ENCODE assay signal across 23 mouse cellular contexts in genomic region chr1:184579475-184579874, GRCm38 (mm10).
DNase-seq lines count a peak whose midpoint lies in the region; ATAC-seq and TF ChIP-seq lines count a peak whose summit lies in the region.
"Had no signal": no experiment of that assay in that cellular context is flagged by ENCODE, and none has a peak within 500 bp of the region (broad histone marks: within the 10 kb centered on the region; RNA-seq: fewer than 3 reads in every experiment).

No protein-coding gene starts in this region.

- H3K4me2 ChIP-seq in kidney, embryonic 16.5 days (replicated peaks; ENCODE audit: low read depth, low read length) = no peak overlapping the region
- H3K4me2 ChIP-seq in lung, embryonic 15.5 days = no peak overlapping the region
- H3K4me2 ChIP-seq: embryonic facial prominence, embryonic 12.5 days; embryonic facial prominence, embryonic 15.5 days; hindbrain, embryonic 12.5 days; hindbrain, embryonic 15.5 days had no signal

- H3K4me1 ChIP-seq in kidney, embryonic 16.5 days (ENCODE audit: insufficient read depth, low read length) = peaks cover under 1% of the 10 kb centered on the region; the same call in 1 of the 2 replicates
- H3K4me1 ChIP-seq in lung, embryonic 15.5 days = peaks cover 5% of the 10 kb centered on the region
- H3K4me1 ChIP-seq: embryonic facial prominence, embryonic 12.5 days; embryonic facial prominence, embryonic 15.5 days; heart, embryonic 10.5 days; hindbrain, embryonic 12.5 days; hindbrain, embryonic 15.5 days had no signal

- 0 out of 2 replicates have a peak, but pooled peaks have one; percentile 12 for ATAC-seq in kidney, embryonic 16.5 days (ENCODE audit: low FRiP score, low TSS enrichment)
- ATAC-seq in lung, embryonic 15.5 days (ENCODE audit: borderline replicate concordance, extremely low read depth, low FRiP score, low TSS enrichment) = 0 out of 2 replicates have a peak, but pooled peaks have one; percentile 39
- ATAC-seq: CD4-positive, CD25-positive, alpha-beta regulatory T cell, adult 4 months; forebrain, embryonic 14.5 days; forebrain, postnatal 0 days had no signal

- H3K9ac ChIP-seq in kidney, embryonic 16.5 days (replicated peaks; ENCODE audit: low read length) = no peak overlapping the region
- no peak overlapping the region for H3K9ac ChIP-seq in lung, embryonic 15.5 days
- H3K9ac ChIP-seq: embryonic facial prominence, embryonic 12.5 days; embryonic facial prominence, embryonic 15.5 days; forebrain, postnatal 0 days; hindbrain, embryonic 12.5 days; hindbrain, embryonic 15.5 days had no signal

- H3K27me3 ChIP-seq in kidney, embryonic 16.5 days (ENCODE audit: insufficient read depth, low read length) = no peaks in the 10 kb centered on the region
- H3K27me3 ChIP-seq in lung, embryonic 15.5 days = no peaks in the 10 kb centered on the region
- H3K27me3 ChIP-seq: embryonic facial prominence, embryonic 12.5 days; embryonic facial prominence, embryonic 15.5 days; hindbrain, embryonic 12.5 days; hindbrain, embryonic 15.5 days had no signal

- no peak for DNase-seq in kidney, adult 8-10 months
- no peak for DNase-seq in lung, postnatal 4 days
- DNase-seq in lung, postnatal 10 days = peak; percentile 23
- DNase-seq in lung, postnatal 25 days (ENCODE audit: low spot score) = no peak
- DNase-seq in gastrocnemius, adult 2 months = no peak
- DNase-seq: adrenal gland, adult 2 months; adrenal gland, postnatal 14 days; cerebellum, adult 11 months; cerebellum, adult 2 months; cerebellum, adult 9-11 months; cerebellum, postnatal 25 days; forebrain, postnatal 0 days; gastrocnemius, postnatal 25 days; heart, adult 2 months had no signal

- H3K9me3 ChIP-seq in kidney, embryonic 16.5 days (ENCODE audit: low read length) = peaks cover 5% of the 10 kb centered on the region
- no peaks in the 10 kb centered on the region for H3K9me3 ChIP-seq in lung, embryonic 15.5 days
- H3K9me3 ChIP-seq: embryonic facial prominence, embryonic 12.5 days; embryonic facial prominence, embryonic 15.5 days; heart, embryonic 10.5 days; hindbrain, embryonic 12.5 days; hindbrain, embryonic 15.5 days had no signal

- 71% methylated on average over 3 of the region's 3 CpGs for WGBS in kidney, embryonic 16.5 days
- WGBS in lung, embryonic 15.5 days = 65% methylated on average over 3 of the region's 3 CpGs

- TF ChIP-seq CTCF in gastrocnemius, adult 2 months (IDR thresholded peaks at IDR 0.05) = no peak

- H3K36me3 ChIP-seq in kidney, embryonic 16.5 days (ENCODE audit: insufficient read depth, low read length) = peaks cover 2% of the 10 kb centered on the region; the same call in 1 of the 2 replicates
- no peaks in the 10 kb centered on the region for H3K36me3 ChIP-seq in lung, embryonic 15.5 days
- H3K36me3 ChIP-seq: embryonic facial prominence, embryonic 12.5 days; embryonic facial prominence, embryonic 15.5 days; heart, embryonic 10.5 days; hindbrain, embryonic 12.5 days; hindbrain, embryonic 15.5 days had no signal

- intact Hi-C loops in gastrocnemius, adult 2 months (cut with DNase I) = no loop called here

- H3K4me3 ChIP-seq in kidney, embryonic 16.5 days (ENCODE audit: low read length) = no peak overlapping the region
- no peak overlapping the region for H3K4me3 ChIP-seq in lung, embryonic 15.5 days
- H3K4me3 ChIP-seq in gastrocnemius, adult 2 months = no peak overlapping the region
- H3K4me3 ChIP-seq: embryonic facial prominence, embryonic 12.5 days; embryonic facial prominence, embryonic 15.5 days; heart, adult 2 months; heart, embryonic 10.5 days; hindbrain, embryonic 12.5 days; hindbrain, embryonic 15.5 days had no signal

- no peak overlapping the region for H3K27ac ChIP-seq in kidney, embryonic 16.5 days (ENCODE audit: low read length)
- H3K27ac ChIP-seq in lung, embryonic 15.5 days = no peak overlapping the region
- H3K27ac ChIP-seq in gastrocnemius, adult 2 months = no peak overlapping the region
- H3K27ac ChIP-seq: embryonic facial prominence, embryonic 12.5 days; embryonic facial prominence, embryonic 15.5 days; heart, adult 2 months; heart, embryonic 10.5 days; hindbrain, embryonic 12.5 days; hindbrain, embryonic 15.5 days had no signal
